Mouse (Mus musculus) left cerebral cortex, postnatal 36 days (tissue): Measurements from ENCODE around the gene Nek9. TPM values are rescaled to one million over a fixed set of nuclear protein-coding genes. Genes with fewer than 3 reads are reported as not detected.

Experiments
- DNase-seq, 2 experiments: peaks; one replicate each; pipeline ENCODE4 v3.0.0; 2021 to 2022; ENCODE audit warnings: low spot score in 2 of 2, mixed read lengths in 1 of 2
- intact Hi-C: fragments of 180-260 bp; cut with DNase I; formaldehyde crosslinking; loops from one replicate; pipeline ENCODE4 v1.15.1; 2025
- total RNA-seq, 2 experiments: library from RNA; stranded (reverse); gene quantifications; 2 replicates each; pipeline ENCODE4 v1.2.3; 2021

Gene Nek9
- total RNA-seq, 2 experiments from 2014 or later, result 31.0 to 33.7 TPM

DNA sequence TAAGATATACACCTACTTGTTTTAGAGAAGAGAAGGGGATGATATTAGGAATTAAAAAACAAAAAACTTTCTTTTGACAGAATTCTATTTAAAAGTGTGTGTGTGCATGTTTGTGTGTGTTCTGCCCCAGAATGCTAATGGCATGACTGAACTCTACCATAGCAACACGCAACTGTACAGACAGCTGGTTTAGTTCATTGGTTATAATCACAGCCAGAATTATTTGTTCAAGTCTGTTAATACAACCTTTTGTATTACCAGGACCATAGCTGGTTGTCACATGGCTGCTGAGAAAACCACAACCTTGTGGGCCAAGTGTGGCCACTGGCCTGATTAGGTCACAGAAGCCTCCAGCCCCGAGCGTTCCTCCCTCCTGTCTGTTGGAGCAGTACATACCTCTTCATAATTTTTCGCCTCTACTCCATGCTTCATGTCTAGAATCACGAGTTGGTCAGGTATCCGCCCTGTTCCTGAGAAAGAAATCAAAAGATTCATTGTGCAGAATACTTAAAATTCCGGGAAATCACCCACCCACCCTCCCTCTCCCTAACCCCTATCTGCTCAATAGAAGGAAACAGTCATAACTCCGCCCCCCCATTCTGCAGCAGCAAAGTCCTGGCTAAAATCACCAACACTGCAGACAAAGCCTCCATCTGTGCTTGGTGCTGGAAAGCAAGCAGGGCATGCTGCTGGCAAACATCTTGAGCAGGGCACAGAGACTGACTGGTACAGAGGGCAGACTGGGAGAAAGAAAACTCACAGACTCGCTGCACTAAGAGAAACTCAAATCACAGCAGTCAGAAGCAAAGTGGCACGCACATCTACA lies 11.5 kb upstream of the Nek9 start:
- intact Hi-C loops, result no loop called here

DNA sequence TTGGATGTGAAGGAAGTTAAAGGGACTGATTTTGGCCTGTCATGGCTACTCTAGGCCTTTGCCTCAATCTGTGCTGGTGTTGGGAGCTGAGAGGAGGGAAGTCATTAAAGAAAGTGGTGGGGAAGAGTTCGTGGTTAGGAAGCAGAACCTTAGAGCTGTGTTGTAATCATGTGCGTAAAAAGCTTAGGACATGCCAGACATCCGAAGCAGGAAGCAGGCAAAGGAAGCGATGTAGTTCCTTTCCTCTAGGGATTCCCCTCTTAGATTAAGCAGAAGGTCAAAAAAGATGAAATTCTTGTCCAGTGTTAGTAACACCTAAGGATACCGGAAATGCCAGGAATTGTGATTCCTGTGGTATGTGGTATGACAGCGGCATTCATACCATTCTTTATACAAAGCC lies 9.2 kb upstream of the Nek9 start:
- no peak for DNase-seq
- intact Hi-C loops, result loop anchor here (5.0 kb wide), 1 partner anchor 314 kb away; no protein-coding TSS in a partner anchor

More for the DNA sequence above, 11.5 kb upstream of the Nek9 start:
- DNase-seq, result peak; percentile 37 to 42

GRCm38 (mm10) chr12:85347196-85347595 lies 8.0 kb upstream of the Nek9 start:
- DNase-seq, result no peak
- intact Hi-C loops, result loop anchor here (5.0 kb wide), 1 partner anchor 315 kb away; no protein-coding TSS in a partner anchor

- intact Hi-C loops, result loop anchor here (1.0 to 5.0 kb wide), 3 partner anchors 141 to 316 kb away; no protein-coding TSS in a partner anchor
- DNase-seq, result peak in 1 of 2 experiments; percentile 23
Observed at GRCm38 (mm10) chr12:85346374-85346773, 7.2 kb upstream of the Nek9 start.

GRCm38 (mm10) chr12:85345559-85345958 lies 6.4 kb upstream of the Nek9 start:
- DNase-seq, result no peak
- intact Hi-C loops, result loop anchor here (5.0 kb wide), 1 partner anchor 317 kb away; no protein-coding TSS in a partner anchor

GRCm38 (mm10) chr12:85344252-85344651 lies 5.1 kb upstream of the Nek9 start:
- no peak for DNase-seq
- intact Hi-C loops, result no loop called here

GRCm38 (mm10) chr12:85342310-85342709 lies 3.1 kb upstream of the Nek9 start:
- DNase-seq, result no peak
- intact Hi-C loops, result no loop called here

GRCm38 (mm10) chr12:85341131-85341530 lies 2.0 kb upstream of the Nek9 start:
- no peak for DNase-seq
- intact Hi-C loops, result no loop called here

DNA sequence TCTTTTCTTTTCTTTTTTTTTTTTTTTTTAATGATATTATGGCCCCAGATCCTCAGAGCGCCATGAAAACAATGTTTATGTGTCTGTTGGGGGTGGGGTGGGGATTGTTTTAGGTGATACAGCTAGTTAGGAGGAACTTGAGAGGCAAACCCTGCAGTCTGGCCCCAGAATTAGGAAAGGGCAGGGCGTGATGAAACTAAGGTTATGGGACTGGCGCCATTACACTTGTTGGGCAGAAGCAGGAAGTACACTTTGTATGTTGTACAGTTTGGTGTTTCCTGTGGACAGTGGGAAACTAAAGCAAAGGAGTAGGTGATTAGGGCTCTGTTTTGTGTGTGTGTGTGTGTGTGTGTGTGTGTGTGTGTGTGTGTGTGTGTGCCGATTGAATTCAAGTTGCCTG lies 785 bp upstream of the Nek9 start:
- DNase-seq, result no peak
- intact Hi-C loops, result no loop called here

DNA sequence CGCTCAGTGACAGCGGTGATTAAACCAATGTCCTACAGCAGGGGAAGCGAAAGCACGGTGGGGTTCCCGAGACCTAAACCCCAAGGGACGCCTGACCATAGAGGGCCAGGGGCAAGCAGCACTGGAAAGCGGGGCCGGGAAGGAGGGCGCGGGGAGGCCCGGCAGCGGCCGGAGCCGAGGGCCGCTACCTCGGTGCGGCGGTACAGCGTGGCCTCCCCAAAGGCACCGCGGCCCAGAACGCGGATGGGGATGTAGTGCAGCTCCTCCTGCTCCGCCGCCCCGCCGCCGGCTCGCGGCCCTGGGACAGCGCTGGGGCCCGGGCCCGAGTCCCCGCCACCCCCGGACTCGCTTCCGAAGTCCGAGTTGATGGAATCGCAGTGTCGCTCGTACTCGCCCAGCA lies 347 bp downstream of the Nek9 start:
- intact Hi-C loops, result no loop called here
- DNase-seq, result no peak

- intact Hi-C loops, result no loop called here
- DNase-seq, result no peak
Observed at GRCm38 (mm10) chr12:85337567-85338311, 1.4 kb downstream of the Nek9 start.

GRCm38 (mm10) chr12:85330153-85330552 lies 9.0 kb downstream of the Nek9 start:
- intact Hi-C loops, result no loop called here
- DNase-seq, result no peak

- intact Hi-C loops, result no loop called here
- DNase-seq, result no peak
Observed at GRCm38 (mm10) chr12:85308651-85309050, 30.5 kb downstream of the Nek9 start.

DNA sequence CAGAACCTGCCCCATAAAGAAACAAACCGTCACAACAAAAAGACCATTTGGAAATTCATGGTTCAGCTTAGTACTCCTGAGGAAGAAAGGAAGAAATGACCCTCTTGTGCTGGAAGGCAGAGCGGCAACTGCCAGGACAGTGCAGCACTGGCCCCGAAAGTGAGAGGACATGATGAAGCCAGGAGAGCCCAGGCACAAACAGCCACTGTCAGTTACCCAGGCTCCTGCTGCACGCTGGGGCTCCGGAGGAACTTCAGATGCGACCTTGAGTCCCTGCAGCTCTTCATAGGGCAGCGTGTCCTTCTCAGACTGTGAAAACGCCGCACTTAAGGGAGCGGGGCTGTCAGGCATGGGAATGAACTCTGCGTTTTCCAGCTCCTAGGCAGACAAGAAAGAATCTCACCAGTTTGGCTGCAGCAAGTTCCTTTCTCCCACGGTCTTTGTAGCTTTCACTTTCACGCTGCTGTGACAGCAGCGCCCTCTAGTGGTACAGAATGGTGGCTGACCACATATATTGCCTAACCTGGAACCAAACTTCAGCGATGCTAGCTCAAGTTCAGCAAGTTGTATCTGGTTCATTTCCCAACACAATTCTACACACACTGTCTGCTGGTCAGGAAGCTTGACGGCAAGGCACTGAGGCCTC lies 33.8 kb downstream of the Nek9 start:
- peak; percentile 80 to 84 for DNase-seq
- intact Hi-C loops, result loop anchor here (2.0 kb wide), 2 partner anchors 135 to 163 kb away; no protein-coding TSS in a partner anchor

DNA sequence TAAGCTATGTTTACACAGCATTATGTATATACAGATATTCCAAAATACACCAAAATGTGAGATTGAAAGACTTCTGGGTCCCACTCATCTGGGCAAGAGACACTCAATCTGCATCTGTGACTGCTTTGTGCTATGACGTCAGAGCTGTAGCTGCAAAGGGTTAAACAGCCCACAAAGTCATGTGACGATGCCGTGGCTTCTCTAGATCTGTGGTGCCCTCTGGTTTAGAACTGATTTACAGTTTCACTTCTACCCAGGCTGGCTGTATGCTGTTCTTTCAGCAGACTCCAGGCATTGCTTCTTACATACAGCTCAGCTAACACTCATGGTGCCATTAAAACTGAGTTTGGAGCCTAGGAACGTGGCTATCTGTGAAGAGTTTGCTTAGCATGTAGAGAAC lies 34.4 kb downstream of the Nek9 start:
- intact Hi-C loops, result loop anchor here (2.0 kb wide), 2 partner anchors 134 to 162 kb away; no protein-coding TSS in a partner anchor
- no peak for DNase-seq

GRCm38 (mm10) chr12:85303256-85303655 lies 35.9 kb downstream of the Nek9 start:
- intact Hi-C loops, result no loop called here

GRCm38 (mm10) chr12:85298835-85299180 lies 40.4 kb downstream of the Nek9 start:
- intact Hi-C loops, result no loop called here
- no peak for DNase-seq

More at GRCm38 (mm10) chr12:85303256-85303655, 35.9 kb downstream of the Nek9 start:
- no peak for DNase-seq

DNA sequence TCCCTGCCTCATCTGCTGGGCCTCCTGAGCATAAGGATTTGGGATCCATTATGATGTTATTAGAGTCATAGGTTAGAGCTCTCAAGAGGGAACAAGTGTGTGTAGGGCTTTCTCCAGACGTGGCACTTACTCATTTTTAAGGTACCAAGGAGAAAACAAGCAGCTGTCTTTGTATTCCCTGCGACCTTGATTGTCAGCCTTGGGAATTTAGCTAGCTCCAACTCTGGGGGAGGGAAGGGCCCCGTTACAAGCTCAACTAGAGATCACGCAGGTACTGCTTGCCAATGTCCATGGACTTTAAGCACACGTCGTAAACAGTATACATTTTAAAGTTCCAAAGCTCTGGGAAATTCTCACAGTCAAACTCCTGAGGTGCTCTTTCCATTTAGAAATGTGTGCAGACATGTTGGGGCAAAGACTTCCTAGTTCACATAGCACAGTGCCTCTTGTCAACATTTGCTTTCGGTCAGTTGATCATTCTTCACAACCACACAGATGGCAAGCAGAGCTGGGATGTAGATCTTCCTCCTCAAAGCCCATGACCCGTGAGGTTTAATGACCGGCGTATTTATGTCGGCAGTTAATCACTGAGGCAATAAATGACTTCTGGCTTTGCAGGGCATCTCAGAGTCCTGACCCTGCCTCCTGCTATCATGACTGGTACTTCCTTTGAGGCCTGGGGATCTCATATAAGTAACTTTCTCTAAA lies 40.9 kb downstream of the Nek9 start:
- intact Hi-C loops, result no loop called here
- DNase-seq, result no peak

DNA sequence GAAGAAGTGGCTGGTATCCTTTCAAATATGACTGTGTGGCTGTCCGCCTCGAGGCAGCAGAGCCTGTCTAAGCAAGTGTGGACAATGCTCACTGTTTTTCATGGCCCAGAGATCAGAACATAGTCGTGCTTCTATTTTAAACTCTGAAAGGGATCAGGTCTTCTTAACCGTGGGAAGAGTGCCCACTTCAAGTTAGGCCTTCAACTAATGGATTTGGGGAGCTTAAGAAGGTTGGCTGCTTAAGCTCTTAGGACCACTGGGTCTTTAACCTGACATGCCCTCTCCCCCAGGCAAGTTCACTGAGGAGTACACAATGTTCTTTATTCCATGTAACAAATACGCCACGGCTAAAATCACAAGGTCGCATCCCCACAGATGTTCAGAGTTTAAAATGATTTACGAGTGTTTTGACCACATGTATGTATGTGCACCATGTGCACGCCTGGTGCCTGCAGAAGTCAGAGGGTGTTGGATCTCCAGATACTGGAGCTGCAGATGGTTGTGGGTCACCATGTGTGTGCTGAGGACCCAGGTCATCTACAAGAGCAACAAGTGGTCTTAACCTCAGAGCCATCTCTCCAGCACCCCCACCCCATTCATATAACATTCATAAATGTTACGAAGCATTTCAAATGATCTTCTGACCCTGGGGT lies 41.7 kb downstream of the Nek9 start:
- DNase-seq, result no peak
- intact Hi-C loops, result no loop called here
